Mouse (Mus musculus): Measurements from ENCODE around the gene Scd2. TPM values are rescaled to one million over a fixed set of nuclear protein-coding genes. Genes with fewer than 3 reads are reported as not detected.
"Not testable (repeated sequence)": the region's sequence is repeated elsewhere in the genome, so short reads cannot be mapped to it uniquely, and the experiment has no call there.

Gene Scd2
- polyA plus RNA-seq, 2 experiments: 80.4 to 84.0 TPM

- no peak for DNase-seq (ENCODE audit: low read depth in 3 of 3, low spot score in 3 of 3)
- ATAC-seq (ENCODE audit: insufficient read depth): no peak
- 79% methylated on average over 9 of the region's 9 CpGs for WGBS (ENCODE audit: insufficient replicate concordance)
- Histone ChIP-seq H3K4me2 (ENCODE audit: low read depth) (no peak overlapping the region), H3K9me3 (ENCODE audit: control insufficient read depth, low read length) (no peaks in the 10 kb centered on the region), H3K36me3 (replicated peaks; ENCODE audit: control insufficient read depth, insufficient read depth, low read depth) (peaks cover 48% of the 10 kb centered on the region), H3K4me1 (replicated peaks; ENCODE audit: control insufficient read depth in 2 of 2, insufficient read depth in 2 of 2, low read length in 1 of 2) (peaks cover 5 to 9% of the 10 kb centered on the region in 2 experiments), H3K27me3 (ENCODE audit: control insufficient read depth, insufficient read depth, low read length) (no peaks in the 10 kb centered on the region), H3K9ac (replicated peaks) (no peak overlapping the region), H3K27ac (no peak overlapping the region), H3K4me3 (ENCODE audit: insufficient read depth in 1 of 2, low read depth in 2 of 2, low read length in 2 of 2) (no peak overlapping the region)
- no peak for TF ChIP-seq CTCF (IDR thresholded peaks at IDR 0.05; ENCODE audit: low read depth)
- TF ChIP-seq EP300 (IDR thresholded peaks at IDR 0.05; ENCODE audit: low read depth): no peak
These were observed 13.8 kb downstream of the Scd2 start for GRCm38 (mm10) chr19:44307101-44307914.

- TF ChIP-seq EP300 (IDR thresholded peaks at IDR 0.05; ENCODE audit: low read depth) (no peak), CTCF (IDR thresholded peaks at IDR 0.05; ENCODE audit: low read depth) (no peak)
- 75% methylated on average over 6 of the region's 6 CpGs for WGBS (ENCODE audit: insufficient replicate concordance)
- no peaks in the 10 kb centered on the region for H3K9me3 ChIP-seq (ENCODE audit: control insufficient read depth, low read length)
- peaks cover 5 to 9% of the 10 kb centered on the region in 2 experiments for H3K4me1 ChIP-seq (replicated peaks; ENCODE audit: control insufficient read depth in 2 of 2, insufficient read depth in 2 of 2, low read length in 1 of 2)
- H3K9ac ChIP-seq (replicated peaks): no peak overlapping the region
- no peaks in the 10 kb centered on the region for H3K27me3 ChIP-seq (ENCODE audit: control insufficient read depth, insufficient read depth, low read length)
- peaks cover 41% of the 10 kb centered on the region for H3K36me3 ChIP-seq (replicated peaks; ENCODE audit: control insufficient read depth, insufficient read depth, low read depth)
- DNase-seq (ENCODE audit: low read depth in 3 of 3, low spot score in 3 of 3) (no peak), ATAC-seq (ENCODE audit: insufficient read depth) (no peak)
- H3K4me3 ChIP-seq (ENCODE audit: insufficient read depth in 1 of 2, low read depth in 2 of 2, low read length in 2 of 2): no peak overlapping the region
- H3K27ac ChIP-seq: no peak overlapping the region
- H3K4me2 ChIP-seq (ENCODE audit: low read depth): no peak overlapping the region
These were observed 14.5 kb downstream of the Scd2 start for GRCm38 (mm10) chr19:44307915-44308470.

GRCm38 (mm10) chr19:44308611-44309246 lies 15.3 kb downstream of the Scd2 start:
- H3K36me3 ChIP-seq (replicated peaks; ENCODE audit: control insufficient read depth, insufficient read depth, low read depth): peaks cover 34% of the 10 kb centered on the region
- no peak overlapping the region for H3K27ac ChIP-seq
- WGBS (ENCODE audit: insufficient replicate concordance): 79% methylated on average over 8 of the region's 8 CpGs

GRCm38 (mm10) chr19:44309351-44310154 lies 16.1 kb downstream of the Scd2 start:
- Histone ChIP-seq H3K4me2 (ENCODE audit: low read depth) (no peak overlapping the region), H3K4me3 (ENCODE audit: insufficient read depth in 1 of 2, low read depth in 2 of 2, low read length in 2 of 2) (no peak overlapping the region), H3K9me3 (ENCODE audit: control insufficient read depth, low read length) (no peaks in the 10 kb centered on the region), H3K36me3 (replicated peaks; ENCODE audit: control insufficient read depth, insufficient read depth, low read depth) (peaks cover 26% of the 10 kb centered on the region), H3K27ac (no peak overlapping the region), H3K4me1 (replicated peaks; ENCODE audit: control insufficient read depth in 2 of 2, insufficient read depth in 2 of 2, low read length in 1 of 2) (peaks cover 5 to 12% of the 10 kb centered on the region in 2 experiments), H3K27me3 (ENCODE audit: control insufficient read depth, insufficient read depth, low read length) (no peaks in the 10 kb centered on the region), H3K9ac (replicated peaks) (no peak overlapping the region)
- no peak for DNase-seq (ENCODE audit: low read depth in 3 of 3, low spot score in 3 of 3)
- WGBS (ENCODE audit: insufficient replicate concordance): 75% methylated on average over 12 of the region's 12 CpGs
- ATAC-seq (ENCODE audit: insufficient read depth): no peak
- TF ChIP-seq CTCF (IDR thresholded peaks at IDR 0.05; ENCODE audit: low read depth) (no peak), EP300 (IDR thresholded peaks at IDR 0.05; ENCODE audit: low read depth) (no peak)

More at GRCm38 (mm10) chr19:44308611-44309246, 15.3 kb downstream of the Scd2 start:
- Histone ChIP-seq H3K4me2 (ENCODE audit: low read depth) (no peak overlapping the region), H3K9ac (replicated peaks) (no peak overlapping the region), H3K27me3 (ENCODE audit: control insufficient read depth, insufficient read depth, low read length) (no peaks in the 10 kb centered on the region), H3K9me3 (ENCODE audit: control insufficient read depth, low read length) (no peaks in the 10 kb centered on the region), H3K4me3 (ENCODE audit: insufficient read depth in 1 of 2, low read depth in 2 of 2, low read length in 2 of 2) (no peak overlapping the region), H3K4me1 (replicated peaks; ENCODE audit: control insufficient read depth in 2 of 2, insufficient read depth in 2 of 2, low read length in 1 of 2) (peaks cover 5 to 9% of the 10 kb centered on the region in 2 experiments)
- no peak for DNase-seq (ENCODE audit: low read depth in 3 of 3, low spot score in 3 of 3)
- ATAC-seq (ENCODE audit: insufficient read depth): no peak
- TF ChIP-seq CTCF (IDR thresholded peaks at IDR 0.05; ENCODE audit: low read depth): no peak
- TF ChIP-seq EP300 (IDR thresholded peaks at IDR 0.05; ENCODE audit: low read depth): no peak

GRCm38 (mm10) chr19:44310155-44310575 lies 16.7 kb downstream of the Scd2 start:
- peaks cover 5 to 17% of the 10 kb centered on the region in 2 experiments for H3K4me1 ChIP-seq (replicated peaks; ENCODE audit: control insufficient read depth in 2 of 2, insufficient read depth in 2 of 2, low read length in 1 of 2)
- WGBS (ENCODE audit: insufficient replicate concordance): 68% methylated on average over 1 of the region's 1 CpGs
- not testable (repeated sequence) for H3K9ac ChIP-seq (replicated peaks); H3K9me3 ChIP-seq (ENCODE audit: control insufficient read depth, low read length); H3K4me2 ChIP-seq (ENCODE audit: low read depth); H3K27ac ChIP-seq; DNase-seq (ENCODE audit: low read depth in 3 of 3, low spot score in 3 of 3); H3K4me3 ChIP-seq (ENCODE audit: insufficient read depth in 1 of 2, low read depth in 2 of 2, low read length in 2 of 2); ATAC-seq (ENCODE audit: insufficient read depth); H3K27me3 ChIP-seq (ENCODE audit: control insufficient read depth, insufficient read depth, low read length)
- peaks cover 20% of the 10 kb centered on the region for H3K36me3 ChIP-seq (replicated peaks; ENCODE audit: control insufficient read depth, insufficient read depth, low read depth)

All from liver, embryonic 14.5 days (tissue).